Mouse (Mus musculus): Measurements from ENCODE around the gene Ing1. TPM values are rescaled to one million over a fixed set of nuclear protein-coding genes. Genes with fewer than 3 reads are reported as not detected.
"Not testable (repeated sequence)": the region's sequence is repeated elsewhere in the genome, so short reads cannot be mapped to it uniquely, and the experiment has no call there.

Ing1 gene
- polyA plus RNA-seq, 1 experiment from 2014 or later = 44.7 TPM

DNA sequence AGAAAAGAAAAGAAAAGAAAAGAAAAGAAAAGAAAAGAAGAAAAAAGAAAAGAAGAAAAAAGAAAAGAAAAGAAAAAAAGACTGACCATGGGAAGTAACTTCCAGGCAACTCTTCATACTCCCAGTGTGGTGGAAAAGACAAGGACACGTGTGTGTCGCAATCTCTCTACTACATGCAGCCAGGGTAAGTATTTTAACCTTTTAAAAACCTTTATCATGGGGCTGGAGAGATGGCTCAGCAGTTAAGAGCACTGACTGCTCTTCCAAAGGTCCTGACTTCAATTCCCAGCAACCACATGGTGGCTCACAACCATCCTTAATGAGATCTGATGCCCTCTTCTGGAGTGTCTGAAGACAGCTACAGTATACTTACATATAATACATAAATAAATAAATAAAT lies 12.8 kb downstream of the Ing1 start:
- WGBS = 95% methylated on average over 2 of the region's 2 CpGs

DNA sequence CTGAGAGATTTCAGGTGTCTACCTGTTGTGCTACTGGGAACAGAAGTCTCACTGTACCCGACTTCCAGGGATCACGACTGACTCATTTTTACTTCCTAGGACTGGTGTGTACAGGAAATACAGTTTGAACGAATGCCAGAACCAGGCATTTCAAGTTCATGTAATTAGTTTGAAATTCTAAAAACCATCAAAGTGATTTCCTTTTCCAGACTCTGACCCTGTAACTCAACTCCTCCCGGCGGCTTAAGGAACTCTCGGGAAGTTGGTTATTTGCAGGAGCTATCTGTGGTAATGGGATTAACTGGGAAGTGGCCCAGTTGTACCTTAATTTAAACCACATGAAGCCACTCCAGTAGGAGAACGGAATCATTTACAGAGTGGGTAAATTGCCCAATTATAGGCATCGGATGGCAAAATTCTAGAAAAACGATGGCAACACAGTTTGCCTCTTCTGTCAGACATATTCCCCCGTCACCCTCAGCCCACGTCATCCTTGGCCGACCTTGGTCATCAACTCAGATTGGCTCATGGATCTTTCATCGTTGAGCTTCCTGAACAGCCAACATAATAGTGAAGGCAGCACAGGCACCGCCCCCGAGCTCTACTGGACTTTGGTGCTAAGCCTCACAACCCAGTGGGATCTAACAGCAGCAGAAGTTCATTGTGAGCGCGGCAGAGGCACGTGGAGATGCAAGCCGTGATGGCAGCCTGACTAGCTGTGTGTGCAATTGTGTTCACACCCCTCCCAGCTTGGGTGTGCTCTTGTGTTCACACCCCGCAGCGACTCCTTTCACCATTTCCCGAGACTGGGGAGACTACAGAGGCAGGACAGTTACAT lies 14.1 kb downstream of the Ing1 start:
- no peak for DNase-seq
- H3K27ac ChIP-seq (replicated peaks; ENCODE audit: low read depth, low read length) = no peak overlapping the region
- no peak overlapping the region for H3K9ac ChIP-seq (replicated peaks; ENCODE audit: low read length)
- 88% methylated on average over 22 of the region's 22 CpGs for WGBS
- no peak overlapping the region for H3K4me3 ChIP-seq (replicated peaks; ENCODE audit: low read depth, low read length)
- H3K4me2 ChIP-seq (ENCODE audit: low read length) = no peak overlapping the region
- H3K4me1 ChIP-seq (ENCODE audit: control insufficient read depth, insufficient read depth, low read length) = no peaks in the 10 kb centered on the region
- no peak for ATAC-seq (ENCODE audit: low FRiP score, low TSS enrichment)
- peaks cover 29% of the 10 kb centered on the region for H3K36me3 ChIP-seq (ENCODE audit: control insufficient read depth, insufficient read depth, low read length)
- H3K27me3 ChIP-seq (ENCODE audit: control insufficient read depth, insufficient read depth, low read length) = no peaks in the 10 kb centered on the region
- no peaks in the 10 kb centered on the region for H3K9me3 ChIP-seq (ENCODE audit: control insufficient read depth, low read length)

More for the DNA sequence above, 12.8 kb downstream of the Ing1 start:
- not testable (repeated sequence) for H3K27me3 ChIP-seq (ENCODE audit: control insufficient read depth, insufficient read depth, low read length); H3K27ac ChIP-seq (replicated peaks; ENCODE audit: low read depth, low read length); H3K4me2 ChIP-seq (ENCODE audit: low read length); H3K9me3 ChIP-seq (ENCODE audit: control insufficient read depth, low read length); DNase-seq; ATAC-seq (ENCODE audit: low FRiP score, low TSS enrichment); H3K4me3 ChIP-seq (replicated peaks; ENCODE audit: low read depth, low read length); H3K4me1 ChIP-seq (ENCODE audit: control insufficient read depth, insufficient read depth, low read length); H3K9ac ChIP-seq (replicated peaks; ENCODE audit: low read length)
- peaks cover 42% of the 10 kb centered on the region for H3K36me3 ChIP-seq (ENCODE audit: control insufficient read depth, insufficient read depth, low read length)

DNA sequence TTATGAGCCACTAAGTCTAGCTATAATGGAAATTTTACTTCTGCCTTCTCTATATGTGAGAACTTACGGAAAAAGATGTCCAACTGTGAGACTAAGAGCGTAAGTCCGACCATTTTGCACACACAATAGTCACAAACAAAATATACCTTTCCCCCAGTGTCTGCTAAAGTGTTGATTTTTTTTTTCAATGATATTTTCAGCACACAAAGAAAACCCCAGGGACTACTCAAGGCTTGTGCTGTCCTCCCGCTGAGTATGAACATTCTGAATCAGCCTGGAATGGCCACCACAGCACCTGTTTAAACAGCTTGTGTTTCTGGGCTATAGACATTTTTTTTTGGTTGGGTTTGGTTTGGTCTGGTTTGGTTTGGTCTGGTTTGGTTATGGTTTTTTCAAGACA lies 15.4 kb downstream of the Ing1 start:
- H3K36me3 ChIP-seq (ENCODE audit: control insufficient read depth, insufficient read depth, low read length) = peaks cover 17% of the 10 kb centered on the region; the same call in 1 of the 2 replicates
- no peak overlapping the region for H3K4me2 ChIP-seq (ENCODE audit: low read length)
- H3K4me1 ChIP-seq (ENCODE audit: control insufficient read depth, insufficient read depth, low read length) = no peaks in the 10 kb centered on the region
- no peak overlapping the region for H3K4me3 ChIP-seq (replicated peaks; ENCODE audit: low read depth, low read length)
- ATAC-seq (ENCODE audit: low FRiP score, low TSS enrichment) (no peak), DNase-seq (no peak)
- H3K9ac ChIP-seq (replicated peaks; ENCODE audit: low read length) = no peak overlapping the region
- 96% methylated on average over 4 of the region's 4 CpGs for WGBS
- H3K27me3 ChIP-seq (ENCODE audit: control insufficient read depth, insufficient read depth, low read length) = no peaks in the 10 kb centered on the region
- H3K9me3 ChIP-seq (ENCODE audit: control insufficient read depth, low read length) = no peaks in the 10 kb centered on the region
- H3K27ac ChIP-seq (replicated peaks; ENCODE audit: low read depth, low read length) = no peak overlapping the region

DNA sequence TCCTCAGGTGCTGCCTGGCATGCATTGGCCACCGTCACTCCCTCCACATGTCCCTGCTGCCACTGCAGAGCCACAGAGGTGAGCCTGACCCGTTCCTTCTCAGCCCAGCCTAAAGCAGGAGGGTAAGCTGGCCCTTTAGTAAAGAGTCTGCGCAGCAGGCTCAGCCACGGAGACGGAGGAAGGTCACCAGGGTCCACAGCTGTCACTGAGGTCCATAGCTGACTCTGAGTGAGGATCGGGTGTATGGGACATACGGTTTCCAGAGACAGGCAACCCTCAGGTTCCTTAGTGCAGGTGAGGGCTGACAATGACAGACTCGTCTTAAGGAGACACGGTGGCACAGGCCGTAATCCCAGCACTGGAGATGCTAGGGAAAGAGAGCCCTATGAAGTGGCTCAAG lies 16.6 kb downstream of the Ing1 start:
- Histone ChIP-seq H3K27me3 (ENCODE audit: control insufficient read depth, insufficient read depth, low read length) (no peaks in the 10 kb centered on the region), H3K4me1 (ENCODE audit: control insufficient read depth, insufficient read depth, low read length) (no peaks in the 10 kb centered on the region), H3K4me2 (ENCODE audit: low read length) (no peak overlapping the region), H3K9me3 (ENCODE audit: control insufficient read depth, low read length) (no peaks in the 10 kb centered on the region), H3K27ac (replicated peaks; ENCODE audit: low read depth, low read length) (no peak overlapping the region), H3K9ac (replicated peaks; ENCODE audit: low read length) (no peak overlapping the region), H3K36me3 (ENCODE audit: control insufficient read depth, insufficient read depth, low read length) (peaks cover 12% of the 10 kb centered on the region; the same call in 1 of the 2 replicates), H3K4me3 (replicated peaks; ENCODE audit: low read depth, low read length) (no peak overlapping the region)
- no peak for DNase-seq
- no peak for ATAC-seq (ENCODE audit: low FRiP score, low TSS enrichment)
- WGBS = 90% methylated on average over 10 of the region's 10 CpGs

DNA sequence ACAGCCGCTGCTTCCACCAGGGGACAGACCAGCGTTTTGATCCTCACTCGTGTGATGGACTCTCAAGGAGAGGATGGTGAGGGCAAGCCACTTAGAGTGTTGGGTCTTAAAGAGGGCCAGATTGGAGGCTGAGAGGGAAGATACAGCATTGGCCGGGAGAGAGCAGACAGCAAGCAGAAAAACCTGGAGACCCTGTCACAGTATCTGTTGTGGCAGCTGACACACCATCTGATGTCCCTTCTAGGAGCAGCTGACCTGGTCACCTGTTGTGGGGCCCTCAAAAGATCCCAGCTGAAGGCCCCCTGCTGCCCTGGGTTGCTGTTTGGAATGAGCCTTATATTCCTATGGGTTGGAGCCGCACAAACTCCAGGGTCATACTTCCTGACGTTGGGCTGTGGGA lies 17.1 kb downstream of the Ing1 start:
- H3K4me2 ChIP-seq (ENCODE audit: low read length) = no peak overlapping the region
- H3K4me1 ChIP-seq (ENCODE audit: control insufficient read depth, insufficient read depth, low read length) = no peaks in the 10 kb centered on the region
- no peak for ATAC-seq (ENCODE audit: low FRiP score, low TSS enrichment)
- no peaks in the 10 kb centered on the region for H3K27me3 ChIP-seq (ENCODE audit: control insufficient read depth, insufficient read depth, low read length)
- H3K9me3 ChIP-seq (ENCODE audit: control insufficient read depth, low read length) = no peaks in the 10 kb centered on the region
- DNase-seq = no peak
- no peak overlapping the region for H3K4me3 ChIP-seq (replicated peaks; ENCODE audit: low read depth, low read length)
- 76% methylated on average over 6 of the region's 6 CpGs for WGBS
- no peak overlapping the region for H3K9ac ChIP-seq (replicated peaks; ENCODE audit: low read length)
- 0 out of 2 replicates have a peak, but pooled peaks cover 10% of the 10 kb centered on the region for H3K36me3 ChIP-seq (ENCODE audit: control insufficient read depth, insufficient read depth, low read length)
- no peak overlapping the region for H3K27ac ChIP-seq (replicated peaks; ENCODE audit: low read depth, low read length)

DNA sequence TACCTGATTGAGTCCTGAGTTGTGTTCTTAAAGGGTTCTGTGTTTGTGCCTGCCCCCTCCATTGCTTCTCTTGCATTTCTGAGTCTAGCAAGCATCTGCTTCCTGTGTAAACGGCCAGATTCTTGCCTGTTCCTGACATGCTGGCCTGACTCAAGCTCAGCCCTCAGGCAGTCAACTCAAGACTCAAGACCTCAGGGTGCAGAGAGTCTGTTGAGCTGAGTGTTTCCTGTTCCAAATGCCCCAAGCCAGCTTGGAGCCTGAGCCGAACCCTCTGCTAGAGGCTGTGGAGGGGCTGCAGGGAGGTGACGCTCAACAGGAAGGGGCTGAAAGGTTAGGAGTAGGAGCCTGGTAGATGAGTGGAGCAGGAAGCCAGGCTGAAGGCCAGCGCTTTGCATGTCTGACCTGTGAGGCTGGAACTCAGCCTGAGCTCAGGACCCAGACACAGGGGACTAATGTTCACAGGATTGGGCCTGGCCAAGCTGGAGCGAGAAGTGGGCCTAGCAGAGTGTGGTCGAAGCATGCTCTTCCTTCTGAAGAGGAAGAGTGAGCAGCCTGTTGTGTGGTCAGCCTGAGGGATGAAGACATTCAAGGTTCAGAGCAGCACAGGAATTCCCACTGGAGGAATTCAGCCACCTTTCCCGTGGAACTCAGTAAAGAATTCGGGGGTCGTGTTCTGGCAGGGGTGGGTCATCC lies 19.7 kb downstream of the Ing1 start:
- H3K4me2 ChIP-seq (ENCODE audit: low read length) = no peak overlapping the region
- no peak overlapping the region for H3K27ac ChIP-seq (replicated peaks; ENCODE audit: low read depth, low read length)
- H3K36me3 ChIP-seq (ENCODE audit: control insufficient read depth, insufficient read depth, low read length) = no peaks in the 10 kb centered on the region
- no peaks in the 10 kb centered on the region for H3K27me3 ChIP-seq (ENCODE audit: control insufficient read depth, insufficient read depth, low read length)
- H3K4me3 ChIP-seq (replicated peaks; ENCODE audit: low read depth, low read length) = no peak overlapping the region
- ATAC-seq (ENCODE audit: low FRiP score, low TSS enrichment) = no peak
- WGBS = 84% methylated on average over 9 of the region's 9 CpGs
- no peak overlapping the region for H3K9ac ChIP-seq (replicated peaks; ENCODE audit: low read length)
- DNase-seq = no peak
- H3K4me1 ChIP-seq (ENCODE audit: control insufficient read depth, insufficient read depth, low read length) = no peaks in the 10 kb centered on the region
- H3K9me3 ChIP-seq (ENCODE audit: control insufficient read depth, low read length) = no peaks in the 10 kb centered on the region

DNA sequence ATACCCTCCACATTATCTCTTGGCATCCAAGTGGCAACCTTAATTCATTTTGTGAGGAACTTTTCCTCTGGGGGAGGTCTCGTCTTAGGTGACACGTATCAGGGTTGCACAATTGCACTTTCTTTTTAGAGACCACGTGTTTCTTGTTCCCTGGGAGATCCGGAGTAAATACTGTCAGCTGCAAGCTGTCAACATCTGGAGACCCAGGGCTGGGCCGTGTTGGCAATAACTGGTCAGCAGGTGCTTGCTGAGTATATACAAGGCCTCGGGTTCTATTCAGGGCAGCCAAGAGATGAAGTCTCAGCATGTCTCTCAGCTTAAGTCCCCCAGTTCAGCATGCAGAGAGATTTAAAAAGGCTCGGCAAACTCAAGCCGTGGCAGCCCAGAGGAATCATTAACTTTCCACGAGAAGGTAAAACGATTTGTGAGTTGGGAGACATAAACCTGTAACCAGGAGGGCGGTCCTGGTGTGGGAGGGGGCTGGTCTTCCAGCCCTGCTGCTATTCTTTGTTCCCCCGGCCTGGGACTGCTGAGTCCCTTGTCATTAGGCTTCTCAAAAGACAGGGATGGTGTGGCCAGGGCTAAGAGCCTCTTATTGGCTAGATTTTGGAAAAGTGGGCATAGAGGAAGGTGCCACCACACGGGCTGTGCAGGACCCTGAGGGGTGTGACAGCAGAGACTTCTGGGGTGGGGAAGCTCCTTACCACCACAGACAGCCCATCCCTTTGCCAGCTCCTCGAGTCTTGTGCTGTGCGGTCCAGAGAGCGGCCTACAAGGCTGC lies 20.4 kb downstream of the Ing1 start:
- Histone ChIP-seq H3K27ac (replicated peaks; ENCODE audit: low read depth, low read length) (no peak overlapping the region), H3K4me1 (ENCODE audit: control insufficient read depth, insufficient read depth, low read length) (no peaks in the 10 kb centered on the region), H3K36me3 (ENCODE audit: control insufficient read depth, insufficient read depth, low read length) (no peaks in the 10 kb centered on the region), H3K9me3 (ENCODE audit: control insufficient read depth, low read length) (no peaks in the 10 kb centered on the region), H3K4me3 (replicated peaks; ENCODE audit: low read depth, low read length) (no peak overlapping the region), H3K27me3 (ENCODE audit: control insufficient read depth, insufficient read depth, low read length) (no peaks in the 10 kb centered on the region), H3K4me2 (ENCODE audit: low read length) (no peak overlapping the region), H3K9ac (replicated peaks; ENCODE audit: low read length) (no peak overlapping the region)
- ATAC-seq (ENCODE audit: low FRiP score, low TSS enrichment) (no peak), DNase-seq (no peak)
- WGBS = 60% methylated on average over 16 of the region's 16 CpGs

DNA sequence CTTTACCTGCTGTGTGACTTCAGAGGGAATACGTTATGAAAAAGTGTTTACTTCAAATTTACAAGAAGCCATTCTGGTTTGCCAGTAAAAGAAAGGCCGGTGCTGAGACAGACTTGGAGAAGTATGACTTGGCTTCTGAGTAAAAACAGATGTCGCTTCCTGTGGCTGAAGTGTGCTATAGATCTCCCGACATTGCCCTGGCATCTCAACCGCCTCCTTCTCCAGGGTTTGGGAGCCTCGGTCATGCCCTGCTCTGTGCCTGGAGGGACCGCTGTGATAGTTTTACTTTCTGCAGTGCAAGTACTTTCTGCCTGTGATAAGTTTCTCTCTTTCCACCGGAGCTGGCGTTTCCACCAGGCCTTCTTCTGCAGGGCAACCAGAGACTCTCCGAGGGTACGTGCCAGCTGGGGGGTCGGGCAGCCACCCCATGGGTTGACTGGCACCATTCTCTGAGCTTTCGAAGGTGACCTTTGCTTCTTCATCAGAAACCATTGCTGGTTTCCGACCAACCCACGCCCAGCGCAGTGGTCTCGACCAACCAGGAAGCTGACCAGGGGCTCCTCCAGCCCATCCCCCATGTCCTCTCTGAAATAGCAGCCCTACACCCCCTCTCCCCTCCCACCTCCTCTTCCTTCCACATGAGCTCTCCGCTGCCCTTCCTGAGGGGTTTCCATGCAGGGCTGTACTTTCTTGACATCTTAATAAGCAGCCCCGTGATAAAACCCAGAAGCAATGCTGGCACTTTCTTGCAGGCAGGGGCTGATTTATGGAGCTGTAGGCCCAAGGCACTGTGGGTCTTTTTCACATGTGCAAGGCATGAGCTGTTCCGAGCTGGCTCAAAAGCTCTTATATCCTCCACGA lies 30.4 kb downstream of the Ing1 start:
- DNase-seq (no peak), ATAC-seq (ENCODE audit: low FRiP score, low TSS enrichment) (no peak)
- Histone ChIP-seq H3K9me3 (ENCODE audit: control insufficient read depth, low read length) (no peaks in the 10 kb centered on the region), H3K4me2 (ENCODE audit: low read length) (no peak overlapping the region), H3K4me3 (replicated peaks; ENCODE audit: low read depth, low read length) (no peak overlapping the region), H3K27me3 (ENCODE audit: control insufficient read depth, insufficient read depth, low read length) (no peaks in the 10 kb centered on the region), H3K4me1 (ENCODE audit: control insufficient read depth, insufficient read depth, low read length) (no peaks in the 10 kb centered on the region), H3K27ac (replicated peaks; ENCODE audit: low read depth, low read length) (no peak overlapping the region), H3K9ac (replicated peaks; ENCODE audit: low read length) (no peak overlapping the region), H3K36me3 (ENCODE audit: control insufficient read depth, insufficient read depth, low read length) (no peaks in the 10 kb centered on the region)
- 88% methylated on average over 21 of the region's 21 CpGs for WGBS
